Mouse (Mus musculus) embryonic facial prominence, embryonic 13.5 days (tissue): ENCODE results near the gene Gm1110. TPM values are rescaled to one million over a fixed set of nuclear protein-coding genes. Genes with fewer than 3 reads are reported as not detected.
"Not testable (repeated sequence)": the region's sequence is repeated elsewhere in the genome, so short reads cannot be mapped to it uniquely, and the experiment has no call there.

Experiments used
- ATAC-seq: fragments of 200-750 bp; cut with Nextera tagmentation; 2 replicates; pipeline ENCODE4 v1.8.0; 2017; ENCODE audit warnings: low read depth; ENCODE audit not compliant: insufficient number of reproducible peaks, insufficient read depth, low FRiP score, low TSS enrichment
- H3K27ac ChIP-seq: fragments of 300-500 bp; sonication (generic); 2 replicates; pipeline ENCODE4 v1.5.1; 2015; ENCODE audit warnings: moderate library complexity, mild to moderate bottlenecking, inconsistent platforms
- H3K27me3 ChIP-seq: fragments of 300-500 bp; sonication (generic); 2 replicates; pipeline ENCODE4 v1.6.1; 2015; ENCODE audit warnings: mild to moderate bottlenecking, inconsistent platforms
- H3K36me3 ChIP-seq: fragments of 300-500 bp; sonication (generic); 2 replicates; pipeline ENCODE4 v1.6.1; 2015; ENCODE audit warnings: mild to moderate bottlenecking, inconsistent platforms
- H3K4me1 ChIP-seq: fragments of 300-500 bp; sonication (generic); 2 replicates; pipeline ENCODE4 v1.6.1; 2015; ENCODE audit warnings: inconsistent platforms
- H3K4me2 ChIP-seq: fragments of 300-500 bp; sonication (generic); 2 replicates; pipeline ENCODE4 v1.6.1; 2015; ENCODE audit warnings: moderate library complexity, mild to moderate bottlenecking, inconsistent platforms
- H3K4me3 ChIP-seq: fragments of 300-500 bp; sonication (generic); 2 replicates; pipeline ENCODE4 v1.5.1; 2015; ENCODE audit warnings: mild to moderate bottlenecking, inconsistent platforms
- H3K9ac ChIP-seq: fragments of 300-500 bp; sonication (generic); 2 replicates; pipeline ENCODE4 v1.6.1; 2015; ENCODE audit warnings: mild to moderate bottlenecking, inconsistent platforms
- H3K9me3 ChIP-seq: fragments of 300-500 bp; sonication (generic); 2 replicates; pipeline ENCODE4 v1.6.1; 2016; ENCODE audit warnings: inconsistent platforms
- WGBS: fragments of 180-500 bp; shearing (Covaris S2); methylation state at CpG from one replicate; pipeline ENCODE4 v1.1.7; 2015; ENCODE audit warnings: mixed read lengths; 5-methylcytosine and 5-hydroxymethylcytosine counted together
- polyA plus RNA-seq: library from polyadenylated mRNA; unstranded; fragments of >200 nt; fragmentation: Nextera tagmentation; extraction: Ambion mirVana; gene quantifications from 2 replicates; pipeline ENCODE4 v1.2.1, GENCODE M21; 2015

Gene Gm1110
- not detected in 2 replicates for polyA plus RNA-seq

- 83% methylated on average over 13 of the region's 13 CpGs for WGBS
- no peak within 1 kb of the TSS for H3K9ac ChIP-seq
- no peaks in the 10 kb centered on the region for H3K4me1 ChIP-seq
- H3K4me3 ChIP-seq, result no peak within 1 kb of the TSS
- ATAC-seq, result no peak
- H3K4me2 ChIP-seq, result no peak within 1 kb of the TSS
- no peaks in the 10 kb centered on the region for H3K9me3 ChIP-seq
- H3K27me3 ChIP-seq, result no peaks in the 10 kb centered on the region
- no peaks in the 10 kb centered on the region for H3K36me3 ChIP-seq
- H3K27ac ChIP-seq, result no peak within 1 kb of the TSS
These were observed at the start of gene Gm1110 for GRCm38 (mm10) chr9:26922909-26923526. TSS of gene Gm1110 (minus strand) at chr9:26923111.

- H3K9ac ChIP-seq, result no peak overlapping the region
- H3K4me2 ChIP-seq, result no peak overlapping the region
- no peak overlapping the region for H3K27ac ChIP-seq
- H3K27me3 ChIP-seq, result no peaks in the 10 kb centered on the region
- no peaks in the 10 kb centered on the region for H3K4me1 ChIP-seq
- H3K36me3 ChIP-seq, result no peaks in the 10 kb centered on the region
- no peak for ATAC-seq
- no peak overlapping the region for H3K4me3 ChIP-seq
- WGBS, result 72% methylated on average over 2 of the region's 2 CpGs
- 0 out of 2 replicates have a peak, but pooled peaks cover 2% of the 10 kb centered on the region for H3K9me3 ChIP-seq
These were observed 24.9 kb upstream of the Gm1110 start for GRCm38 (mm10) chr9:26947790-26948189.

GRCm38 (mm10) chr9:26924146-26924545, 1.2 kb upstream of the Gm1110 start:
- Histone ChIP-seq H3K4me3 (no peak overlapping the region), H3K27ac (no peak overlapping the region), H3K4me1 (no peaks in the 10 kb centered on the region), H3K4me2 (no peak overlapping the region), H3K9ac (no peak overlapping the region), H3K27me3 (no peaks in the 10 kb centered on the region), H3K36me3 (no peaks in the 10 kb centered on the region), H3K9me3 (no peaks in the 10 kb centered on the region)
- WGBS, result 68% methylated on average over 3 of the region's 3 CpGs
- no peak for ATAC-seq

GRCm38 (mm10) chr9:26919778-26920177, 3.1 kb downstream of the Gm1110 start:
- Histone ChIP-seq H3K4me2 (no peak overlapping the region), H3K27ac (no peak overlapping the region), H3K4me3 (no peak overlapping the region), H3K27me3 (no peaks in the 10 kb centered on the region), H3K9me3 (no peaks in the 10 kb centered on the region), H3K36me3 (no peaks in the 10 kb centered on the region), H3K9ac (no peak overlapping the region), H3K4me1 (no peaks in the 10 kb centered on the region)
- ATAC-seq, result no peak
- WGBS, result 82% methylated on average over 2 of the region's 2 CpGs

- H3K9me3 ChIP-seq, result no peaks in the 10 kb centered on the region
- no peak overlapping the region for H3K4me2 ChIP-seq
- WGBS, result 83% methylated on average over 4 of the region's 4 CpGs
- ATAC-seq, result no peak
- H3K9ac ChIP-seq, result no peak overlapping the region
- no peak overlapping the region for H3K4me3 ChIP-seq
- H3K27ac ChIP-seq, result no peak overlapping the region
- H3K27me3 ChIP-seq, result no peaks in the 10 kb centered on the region
- no peaks in the 10 kb centered on the region for H3K36me3 ChIP-seq
- no peaks in the 10 kb centered on the region for H3K4me1 ChIP-seq
These were observed 9.8 kb downstream of the Gm1110 start for GRCm38 (mm10) chr9:26913150-26913549.

GRCm38 (mm10) chr9:26911251-26911650, 11.7 kb downstream of the Gm1110 start:
- H3K4me1 ChIP-seq, result no peaks in the 10 kb centered on the region
- H3K4me3 ChIP-seq, result no peak overlapping the region
- H3K9me3 ChIP-seq, result no peaks in the 10 kb centered on the region
- no peak for ATAC-seq
- 83% methylated on average over 1 of the region's 1 CpGs for WGBS
- H3K4me2 ChIP-seq, result no peak overlapping the region
- no peak overlapping the region for H3K9ac ChIP-seq
- no peak overlapping the region for H3K27ac ChIP-seq
- no peaks in the 10 kb centered on the region for H3K27me3 ChIP-seq
- H3K36me3 ChIP-seq, result no peaks in the 10 kb centered on the region

GRCm38 (mm10) chr9:26869856-26870255, 53.1 kb downstream of the Gm1110 start:
- H3K9ac ChIP-seq, H3K27ac ChIP-seq, H3K4me3 ChIP-seq, H3K36me3 ChIP-seq, H3K9me3 ChIP-seq, H3K27me3 ChIP-seq, ATAC-seq, H3K4me1 ChIP-seq, H3K4me2 ChIP-seq: not testable (repeated sequence)
- WGBS, result 79% methylated on average over 7 of the region's 7 CpGs

GRCm38 (mm10) chr9:26860751-26861150, 62.2 kb downstream of the Gm1110 start, which contains the start of gene Glb1l3:
TSS of gene Glb1l3 (minus strand) at chr9:26860890.
- H3K4me3 ChIP-seq, result no peak within 1 kb of the TSS
- H3K27ac ChIP-seq, result no peak within 1 kb of the TSS
- no peaks in the 10 kb centered on the region for H3K9me3 ChIP-seq
- no peaks in the 10 kb centered on the region for H3K4me1 ChIP-seq
- WGBS, result 75% methylated on average over 5 of the region's 5 CpGs
- no peak within 1 kb of the TSS for H3K4me2 ChIP-seq
- H3K27me3 ChIP-seq, result no peaks in the 10 kb centered on the region
- H3K9ac ChIP-seq, result no peak within 1 kb of the TSS
- ATAC-seq, result no peak
- no peaks in the 10 kb centered on the region for H3K36me3 ChIP-seq

- H3K9ac ChIP-seq, result no peak overlapping the region
- H3K4me3 ChIP-seq, result no peak overlapping the region
- no peaks in the 10 kb centered on the region for H3K9me3 ChIP-seq
- H3K4me1 ChIP-seq, result no peaks in the 10 kb centered on the region
- no peaks in the 10 kb centered on the region for H3K36me3 ChIP-seq
- no peak for ATAC-seq
- no peak overlapping the region for H3K4me2 ChIP-seq
- WGBS, result 86% methylated on average over 3 of the region's 3 CpGs
- H3K27ac ChIP-seq, result no peak overlapping the region
- no peaks in the 10 kb centered on the region for H3K27me3 ChIP-seq
These were observed 91.8 kb downstream of the Gm1110 start for GRCm38 (mm10) chr9:26831089-26831488.

Other genes starting within 250 kb of the Gm1110 start
- gene B3gat1, start 189.4 kb downstream of the Gm1110 start, polyA plus RNA-seq, result 1.8 and 2.7 TPM in 2 replicates
- gene Glb1l2, start 116.6 kb downstream of the Gm1110 start, polyA plus RNA-seq, result 3.7 and 6.5 TPM in 2 replicates
- not detected in 2 replicates for gene Glb1l3, start 62.2 kb downstream of the Gm1110 start, polyA plus RNA-seq
- gene Acad8, start 76.5 kb upstream of the Gm1110 start, polyA plus RNA-seq, result 54.1 and 54.5 TPM in 2 replicates
- 132 and 154 TPM in 2 replicates for gene Thyn1, start 76.6 kb upstream of the Gm1110 start, polyA plus RNA-seq
- 36.1 and 40.4 TPM in 2 replicates for gene Vps26b, start 107.0 kb upstream of the Gm1110 start, polyA plus RNA-seq
- 27.2 and 28.9 TPM in 2 replicates for gene Ncapd3, start 107.1 kb upstream of the Gm1110 start, polyA plus RNA-seq
- gene Jam3, start 232.3 kb upstream of the Gm1110 start, polyA plus RNA-seq, result 94.7 and 97.8 TPM in 2 replicates